Mouse (Mus musculus): ENCODE measurements around the gene Zfr. TPM values are rescaled to one million over a fixed set of nuclear protein-coding genes. Genes with fewer than 3 reads are reported as not detected.
A peak's percentile ranks its signal among the peaks of the same experiment; 100 is the strongest.
"Not testable (repeated sequence)": the region's sequence is repeated elsewhere in the genome, so short reads cannot be mapped to it uniquely, and the experiment has no call there.

The Zfr gene
- total RNA-seq, 1 experiment from 2014 or later: 77.5 TPM

- peak; percentile 87 for ATAC-seq (replicated peaks; ENCODE audit: low read depth, poor library complexity, severe bottlenecking)
These were observed 93.9 kb downstream of the Zfr start for GRCm38 (mm10) chr15:12211577-12211976.

GRCm38 (mm10) chr15:12212266-12212665, 94.6 kb downstream of the Zfr start:
- no peak for ATAC-seq (replicated peaks; ENCODE audit: low read depth, poor library complexity, severe bottlenecking)

DNA sequence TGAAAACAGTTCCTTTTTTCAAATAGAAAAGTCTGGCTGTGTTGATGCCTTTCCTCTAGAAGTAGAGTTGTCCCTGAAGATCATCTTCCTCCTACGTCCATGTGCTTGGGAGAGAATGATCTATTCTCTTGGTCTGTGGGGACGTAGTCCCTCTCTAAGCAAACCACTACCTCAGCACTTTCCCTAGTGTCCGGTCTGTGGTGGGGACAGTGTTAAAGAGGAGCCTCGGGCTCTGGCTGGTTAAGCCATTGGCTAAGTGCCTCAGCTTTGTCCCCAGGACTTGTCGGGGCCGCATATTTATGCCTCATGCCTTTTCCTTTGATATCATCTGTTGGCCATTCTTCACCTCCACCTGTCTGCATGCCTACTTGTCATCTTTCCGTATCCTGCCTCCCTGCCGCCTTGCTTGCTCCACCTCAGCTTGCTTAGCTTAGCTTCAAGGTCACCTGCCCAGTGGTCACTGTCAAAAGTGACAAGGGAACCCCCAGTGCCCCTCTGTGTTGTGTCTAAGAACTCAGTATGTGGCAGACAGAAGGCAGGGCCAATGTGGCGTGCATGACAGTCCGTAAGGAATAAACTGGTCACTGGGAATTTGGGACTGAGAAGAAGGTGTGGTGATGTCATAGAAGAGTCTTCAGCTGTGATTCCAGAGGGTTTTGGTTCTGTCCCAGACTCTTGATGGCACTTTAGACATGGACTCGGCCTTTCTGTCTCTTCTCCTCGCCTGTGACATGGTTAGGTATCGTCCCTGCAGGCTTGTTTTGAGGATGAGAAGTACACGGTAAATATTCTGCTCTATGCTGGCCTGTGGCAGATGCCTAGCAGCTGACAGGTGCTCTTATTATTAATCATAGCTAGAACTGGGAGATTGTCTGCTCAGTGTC, 97.1 kb downstream of the Zfr start:
- no peak for ATAC-seq (replicated peaks; ENCODE audit: low read depth, poor library complexity, severe bottlenecking)

DNA sequence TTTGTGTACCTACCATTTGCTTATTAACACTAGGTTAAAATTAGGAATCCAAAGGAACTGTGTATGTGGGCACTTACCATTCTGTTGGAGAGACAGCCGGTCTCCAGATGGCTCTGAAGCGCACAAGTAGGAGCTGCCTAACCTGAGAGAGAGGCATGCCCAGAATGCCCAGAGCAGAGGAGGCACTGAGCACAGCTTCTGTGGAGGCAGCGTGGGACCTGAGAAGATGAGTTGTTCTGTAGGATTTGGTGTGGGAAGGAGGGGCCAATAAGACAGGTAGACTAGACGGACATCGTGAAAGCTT, 97.7 kb downstream of the Zfr start:
- no peak for ATAC-seq (replicated peaks; ENCODE audit: low read depth, poor library complexity, severe bottlenecking)

GRCm38 (mm10) chr15:12216119-12216518, 98.5 kb downstream of the Zfr start:
- ATAC-seq (replicated peaks; ENCODE audit: low read depth, poor library complexity, severe bottlenecking): no peak

DNA sequence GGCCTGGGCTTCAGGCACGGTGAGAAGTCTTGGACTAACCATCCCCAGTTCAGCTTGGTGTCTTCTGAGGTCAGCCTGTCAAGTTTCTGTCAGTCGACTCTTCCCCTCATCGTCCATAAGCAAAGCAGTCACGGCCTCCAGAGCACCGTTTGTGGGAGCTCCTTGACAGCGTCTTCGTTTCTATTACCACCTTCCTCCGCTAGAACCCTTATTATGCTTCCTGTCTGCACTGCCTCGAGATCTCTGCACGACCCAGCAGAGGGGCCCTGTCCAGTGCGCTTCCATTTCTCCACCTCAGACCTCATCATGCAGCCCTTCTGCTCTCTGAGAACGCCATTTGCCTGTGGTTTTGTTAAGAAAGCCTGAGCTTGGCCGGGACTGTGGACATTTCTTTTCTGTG, 99.2 kb downstream of the Zfr start:
- ATAC-seq (replicated peaks; ENCODE audit: low read depth, poor library complexity, severe bottlenecking): peak; percentile 66

DNA sequence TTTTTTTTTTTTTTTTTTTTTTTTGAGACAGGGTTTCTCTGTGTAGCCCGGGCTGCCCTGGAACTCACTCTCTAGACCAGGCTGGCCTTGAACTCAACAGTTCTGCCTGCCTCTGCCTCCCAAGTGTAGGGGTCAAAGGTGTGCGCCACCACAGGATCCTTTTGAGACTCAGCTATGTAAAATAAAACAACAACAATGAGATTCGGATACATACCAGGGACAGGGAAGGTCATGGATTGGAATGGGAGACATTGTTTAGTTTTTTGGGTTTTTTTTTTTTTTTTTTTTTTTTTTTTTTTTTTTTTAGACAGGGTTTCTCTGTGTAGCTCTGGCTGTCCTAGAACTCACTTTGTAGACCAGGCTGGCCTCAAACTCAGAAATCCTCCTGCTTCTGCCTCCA, 99.7 kb downstream of the Zfr start:
- not testable (repeated sequence) for ATAC-seq (replicated peaks; ENCODE audit: low read depth, poor library complexity, severe bottlenecking)

GRCm38 (mm10) chr15:12217849-12218248, 100.2 kb downstream of the Zfr start:
- ATAC-seq (replicated peaks; ENCODE audit: low read depth, poor library complexity, severe bottlenecking): no peak

- ATAC-seq (replicated peaks; ENCODE audit: low read depth, poor library complexity, severe bottlenecking): no peak
These were observed 101.2 kb downstream of the Zfr start for GRCm38 (mm10) chr15:12218583-12219382.

DNA sequence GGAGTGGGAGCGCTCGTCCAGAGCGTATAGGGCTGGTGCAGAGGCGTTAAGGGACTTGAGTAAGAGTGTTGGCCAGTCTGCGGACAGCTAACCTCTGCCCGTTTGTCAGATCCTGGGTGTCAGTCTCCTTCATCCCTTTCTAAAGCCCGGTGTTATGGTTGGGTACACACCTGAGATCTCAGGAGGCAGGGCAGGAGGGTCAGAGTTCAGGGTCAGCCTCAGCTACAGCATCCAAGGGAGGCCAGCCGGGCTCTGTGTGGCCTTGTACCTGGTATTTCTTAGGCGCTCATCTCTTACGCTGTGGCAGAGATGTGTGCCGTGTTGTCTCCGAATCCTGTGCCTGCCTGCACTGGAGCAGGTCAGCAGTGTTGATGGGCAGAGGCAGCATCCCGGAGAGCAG, 103.5 kb downstream of the Zfr start:
- no peak for ATAC-seq (replicated peaks; ENCODE audit: low read depth, poor library complexity, severe bottlenecking)

- ATAC-seq (replicated peaks; ENCODE audit: low read depth, poor library complexity, severe bottlenecking): no peak
These were observed 105.1 kb downstream of the Zfr start for GRCm38 (mm10) chr15:12222564-12223302.

DNA sequence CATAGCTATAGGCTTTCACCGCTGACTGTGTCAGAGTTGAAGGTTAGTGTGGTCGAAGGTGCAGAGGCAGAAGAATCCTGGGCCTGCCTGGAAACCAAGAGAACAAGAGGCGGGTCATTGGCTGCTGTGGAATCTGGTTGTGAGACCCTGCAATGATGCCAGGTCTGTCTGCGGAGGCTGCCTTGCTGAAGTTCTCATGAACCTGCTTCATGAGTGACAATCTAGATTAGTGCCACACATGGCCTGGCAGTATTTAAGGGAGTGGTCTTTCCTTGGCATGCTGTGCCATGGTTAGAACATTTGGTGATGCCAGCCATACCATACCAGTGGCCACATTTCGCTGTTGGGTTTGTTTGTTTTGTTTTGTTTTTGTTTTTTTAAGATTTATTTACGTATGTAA, 105.8 kb downstream of the Zfr start:
- ATAC-seq (replicated peaks; ENCODE audit: low read depth, poor library complexity, severe bottlenecking): no peak

- no peak for ATAC-seq (replicated peaks; ENCODE audit: low read depth, poor library complexity, severe bottlenecking)
These were observed 106.6 kb downstream of the Zfr start for GRCm38 (mm10) chr15:12224239-12224638.

DNA sequence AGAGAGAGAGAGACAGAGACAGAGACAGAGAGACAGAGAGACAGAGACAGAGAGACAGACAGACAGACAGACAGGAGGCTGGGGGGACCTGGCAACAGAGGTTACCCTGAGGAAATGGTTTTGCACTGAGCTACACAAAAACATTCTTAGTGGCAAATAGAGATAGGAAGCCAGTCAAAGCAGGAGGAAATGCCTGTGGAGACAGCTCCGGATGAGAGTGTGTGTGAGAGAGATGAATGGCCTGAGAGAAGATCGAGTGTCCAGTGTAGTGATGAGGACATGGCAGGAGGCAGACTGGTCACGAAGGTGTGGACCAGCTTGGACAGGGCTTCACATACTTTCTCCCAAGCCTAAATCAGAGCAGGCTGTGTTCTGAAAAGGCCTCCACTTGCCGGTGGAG, 107.4 kb downstream of the Zfr start:
- ATAC-seq (replicated peaks; ENCODE audit: low read depth, poor library complexity, severe bottlenecking): peak; percentile 51; the same call in 1 of the 2 replicates

DNA sequence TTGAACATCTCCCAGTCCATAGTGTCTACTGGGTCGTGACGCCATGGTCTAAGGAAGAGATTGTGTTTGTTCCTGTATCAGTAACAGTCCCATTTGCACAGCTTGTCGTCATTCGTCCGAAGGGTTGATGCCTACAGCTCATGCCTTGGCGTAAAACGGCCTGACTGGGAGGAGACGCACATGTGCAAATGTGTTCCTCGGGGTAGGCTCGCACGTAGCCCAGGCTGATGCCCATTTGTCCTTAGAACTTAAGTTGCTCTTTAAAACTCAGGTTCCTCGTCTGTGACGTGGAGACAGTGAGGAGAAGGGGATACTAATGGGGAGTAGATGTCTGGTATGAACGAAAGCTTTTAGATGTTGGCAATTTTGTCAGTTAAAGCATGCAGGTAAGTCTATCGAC, 109.3 kb downstream of the Zfr start:
- ATAC-seq (replicated peaks; ENCODE audit: low read depth, poor library complexity, severe bottlenecking): no peak

DNA sequence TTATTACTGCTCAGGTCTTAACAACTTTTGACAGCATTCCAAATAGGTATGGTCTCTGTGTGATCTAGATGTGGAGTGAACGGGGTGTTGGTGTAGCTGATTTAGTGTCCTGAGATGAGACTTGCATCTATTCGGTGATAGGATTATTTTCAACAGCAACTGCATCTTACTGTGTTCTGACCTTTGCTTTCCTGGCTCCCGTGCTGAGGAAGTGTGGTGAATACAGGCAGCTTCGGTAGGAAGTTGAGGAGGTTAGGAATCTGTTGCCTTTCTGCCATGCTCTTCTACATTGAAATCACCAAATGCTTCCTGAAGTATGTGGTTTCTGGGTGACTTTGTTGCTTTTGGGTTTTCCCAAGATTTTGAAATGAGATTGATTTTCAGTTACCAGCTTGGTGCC, 109.7 kb downstream of the Zfr start:
- no peak for ATAC-seq (replicated peaks; ENCODE audit: low read depth, poor library complexity, severe bottlenecking)

DNA sequence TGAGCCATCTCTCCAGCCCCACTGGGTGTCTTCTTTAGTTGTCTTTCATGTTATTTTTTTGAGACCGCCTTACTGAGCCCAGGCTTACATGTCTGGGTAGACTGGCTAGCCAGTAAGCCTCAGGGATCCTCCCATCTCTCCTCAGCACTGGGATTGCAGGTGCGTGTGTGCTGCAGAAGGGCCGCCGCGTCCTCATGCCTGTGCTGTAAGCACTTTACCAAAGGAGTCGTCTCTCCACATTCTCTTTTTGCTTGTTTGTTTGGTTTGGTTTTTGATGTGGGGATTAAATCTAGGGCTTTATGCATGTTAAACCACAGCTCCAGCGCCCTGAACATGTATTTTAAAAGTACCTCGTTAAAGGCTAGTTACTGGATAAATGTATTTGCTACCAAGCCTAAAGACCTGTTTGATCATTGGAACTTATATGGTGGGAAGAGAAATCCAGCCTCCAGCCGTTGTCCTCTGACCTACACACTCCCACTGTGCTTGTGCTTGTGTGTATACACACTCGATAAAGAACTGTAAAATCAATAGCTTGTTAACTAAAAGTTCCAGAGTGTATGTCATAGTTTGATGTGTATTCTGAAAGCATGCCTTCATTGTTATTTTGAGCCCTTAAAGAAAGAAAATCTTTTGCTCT, 112.1 kb downstream of the Zfr start:
- no peak for ATAC-seq (replicated peaks; ENCODE audit: low read depth, poor library complexity, severe bottlenecking)

GRCm38 (mm10) chr15:12230243-12230935, 112.8 kb downstream of the Zfr start:
- peak; percentile 54 for ATAC-seq (replicated peaks; ENCODE audit: low read depth, poor library complexity, severe bottlenecking)

DNA sequence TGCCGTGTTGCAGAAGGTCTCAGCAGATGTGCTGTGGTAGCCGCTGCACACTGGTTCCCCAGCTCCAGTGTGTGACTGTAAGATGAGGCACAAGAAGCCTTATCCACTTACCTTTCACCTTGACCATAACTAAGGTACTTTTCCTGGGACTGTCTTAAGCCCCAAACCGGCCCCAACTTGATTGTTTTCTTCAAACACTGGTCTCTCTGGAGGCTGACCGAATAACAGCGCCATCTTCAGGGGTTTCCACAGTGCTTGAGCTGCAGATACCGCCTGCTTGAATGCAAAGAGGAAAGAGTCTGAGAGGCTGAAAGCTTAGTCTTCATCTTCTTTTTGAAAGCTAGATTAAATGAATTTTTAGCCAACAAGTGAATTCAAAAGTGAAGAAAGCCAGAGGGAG, 113.8 kb downstream of the Zfr start:
- ATAC-seq (replicated peaks; ENCODE audit: low read depth, poor library complexity, severe bottlenecking): no peak

GRCm38 (mm10) chr15:12232429-12232828, 114.8 kb downstream of the Zfr start:
- ATAC-seq (replicated peaks; ENCODE audit: low read depth, poor library complexity, severe bottlenecking): no peak
